Mouse (Mus musculus): ENCODE results near the gene Zbtb38. TPM values are rescaled to one million over a fixed set of nuclear protein-coding genes. Genes with fewer than 3 reads are reported as not detected.
"Not testable (repeated sequence)": the region's sequence is repeated elsewhere in the genome, so short reads cannot be mapped to it uniquely, and the experiment has no call there.

Zbtb38 gene
- total RNA-seq, 4 experiments from 2014 or later: 57.5 to 68.1 (median 62.3) TPM

- no peak for DNase-seq (ENCODE audit: low spot score in 2 of 2)
Observed at GRCm38 (mm10) chr9:96684866-96685599, 67.6 kb downstream of the Zbtb38 start.

GRCm38 (mm10) chr9:96684165-96684792 is 68.4 kb downstream of the Zbtb38 start:
- DNase-seq (ENCODE audit: low spot score in 2 of 2): no peak

- no peak for DNase-seq (ENCODE audit: low spot score in 2 of 2)
Observed at GRCm38 (mm10) chr9:96678611-96679010, 74.0 kb downstream of the Zbtb38 start.

- DNase-seq (ENCODE audit: low spot score in 2 of 2): not testable (repeated sequence)
Observed at GRCm38 (mm10) chr9:96677711-96678110, 74.9 kb downstream of the Zbtb38 start.

- peak in 1 of 2 experiments; percentile 1 for DNase-seq (ENCODE audit: low spot score in 2 of 2)
Observed at GRCm38 (mm10) chr9:96676671-96677070, 76.0 kb downstream of the Zbtb38 start.

GRCm38 (mm10) chr9:96675763-96676640 is 76.6 kb downstream of the Zbtb38 start:
- peak in 1 of 2 experiments; percentile 0 for DNase-seq (ENCODE audit: low spot score in 2 of 2)

GRCm38 (mm10) chr9:96675071-96675762 is 77.4 kb downstream of the Zbtb38 start:
- peak in 1 of 2 experiments; percentile 24 for DNase-seq (ENCODE audit: low spot score in 2 of 2)

- peak in 1 of 2 experiments; percentile 1 for DNase-seq (ENCODE audit: low spot score in 2 of 2)
Observed at GRCm38 (mm10) chr9:96674301-96674700, 78.3 kb downstream of the Zbtb38 start.

GRCm38 (mm10) chr9:96672466-96672865 is 80.2 kb downstream of the Zbtb38 start:
- peak in 1 of 2 experiments; percentile 2 for DNase-seq (ENCODE audit: low spot score in 2 of 2)

- peak; percentile 38 to 48 for DNase-seq (ENCODE audit: low spot score in 2 of 2)
Observed at GRCm38 (mm10) chr9:96671249-96671648, 81.4 kb downstream of the Zbtb38 start.

- peak; percentile 98 for DNase-seq (ENCODE audit: low spot score in 2 of 2)
Observed at GRCm38 (mm10) chr9:96669877-96670276, 82.8 kb downstream of the Zbtb38 start.

- DNase-seq (ENCODE audit: low spot score in 2 of 2): peak; percentile 67 to 78
Observed at GRCm38 (mm10) chr9:96668628-96669027, 84.0 kb downstream of the Zbtb38 start.

GRCm38 (mm10) chr9:96660510-96661244 is 92.0 kb downstream of the Zbtb38 start:
- peak; percentile 31 to 52 for DNase-seq (ENCODE audit: low spot score in 2 of 2)

- DNase-seq (ENCODE audit: low spot score in 2 of 2): no peak
Observed at GRCm38 (mm10) chr9:96659801-96660200, 92.8 kb downstream of the Zbtb38 start.

GRCm38 (mm10) chr9:96653538-96653937 is 99.1 kb downstream of the Zbtb38 start:
- no peak for DNase-seq (ENCODE audit: low spot score in 2 of 2)

- DNase-seq (ENCODE audit: low spot score in 2 of 2): no peak
Observed at GRCm38 (mm10) chr9:96652763-96653162, 99.9 kb downstream of the Zbtb38 start.

- no peak for DNase-seq (ENCODE audit: low spot score in 2 of 2)
Observed at GRCm38 (mm10) chr9:96650807-96651206, 101.8 kb downstream of the Zbtb38 start.

- DNase-seq (ENCODE audit: low spot score in 2 of 2): no peak
Observed at GRCm38 (mm10) chr9:96649924-96650323, 102.7 kb downstream of the Zbtb38 start.

GRCm38 (mm10) chr9:96649362-96649761 is 103.3 kb downstream of the Zbtb38 start:
- DNase-seq (ENCODE audit: low spot score in 2 of 2): peak in 1 of 2 experiments; percentile 22

- DNase-seq (ENCODE audit: low spot score in 2 of 2): no peak
Observed at GRCm38 (mm10) chr9:96646668-96647295, 105.8 kb downstream of the Zbtb38 start.

Measured in layer of hippocampus, adult 8-10 months (tissue).